Mouse (Mus musculus) layer of hippocampus, postnatal 25 days (tissue): ENCODE measurements around the gene Gnao1. TPM values are rescaled to one million over a fixed set of nuclear protein-coding genes. Genes with fewer than 3 reads are reported as not detected.

Source experiments
- DNase-seq, 2 experiments: peaks; one replicate each; pipeline ENCODE4 v3.0.0; 2022; ENCODE audit warnings: mixed read lengths in 2 of 2, low spot score in 1 of 2; ENCODE audit errors: extremely low spot score in 1 of 2
- total RNA-seq, 2 experiments: library from RNA; stranded (reverse); gene quantifications; 2 replicates each; pipeline ENCODE4 v1.2.3; 2021

Gene Gnao1
- total RNA-seq: 100 to 1,000 TPM; 666 to 729 TPM

- DNase-seq: no peak
Measured at GRCm38 (mm10) chr8:93809686-93810027, at the start of gene Gnao1. Gene Gnao1 (plus strand): TSS chr8:93809966.

GRCm38 (mm10) chr8:93777605-93778004, 32.2 kb upstream of the Gnao1 start:
- no peak for DNase-seq

- DNase-seq: no peak
Measured at GRCm38 (mm10) chr8:93809226-93809625, 540 bp upstream of the Gnao1 start.

GRCm38 (mm10) chr8:93810028-93810858, 477 bp downstream of the Gnao1 start:
- peak; percentile 84 to 87 for DNase-seq

- DNase-seq: no peak
Measured at GRCm38 (mm10) chr8:93810859-93811602, 1.3 kb downstream of the Gnao1 start.

DNA sequence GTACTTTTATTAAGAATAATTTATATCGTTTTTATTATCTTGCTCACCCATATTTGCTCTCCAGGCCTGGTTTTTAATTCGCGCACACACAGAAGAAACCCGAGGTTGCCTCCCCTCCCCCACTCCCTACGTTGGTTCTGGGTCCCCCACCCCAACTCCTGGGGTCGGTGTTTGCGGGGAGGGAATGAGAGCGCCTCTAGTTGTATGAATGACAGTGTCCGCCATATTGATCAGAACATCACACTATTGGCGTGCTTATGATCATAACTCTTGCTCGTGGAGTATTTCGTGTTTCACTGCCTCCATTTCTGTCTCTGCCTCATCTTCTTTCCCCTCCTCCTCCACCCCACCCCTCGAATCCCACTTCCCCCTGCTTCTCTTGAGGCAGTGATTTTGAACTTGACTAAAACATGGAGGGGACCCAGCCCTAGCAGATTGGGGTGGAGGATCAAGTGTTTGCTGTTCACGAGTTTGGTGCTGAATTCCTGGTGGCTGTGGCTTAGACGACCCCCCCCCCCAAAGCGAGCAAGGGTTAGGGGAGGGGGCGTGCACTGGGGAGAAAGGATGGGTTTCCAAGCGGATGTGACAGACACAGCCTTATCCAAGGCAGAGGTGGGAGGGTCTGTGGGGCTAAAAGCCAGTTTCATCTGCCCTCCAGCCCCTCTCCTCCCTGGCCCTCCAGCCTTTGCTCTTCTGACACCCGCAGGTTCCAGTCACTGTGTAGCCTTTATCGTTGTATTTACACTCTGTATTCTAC, 2.1 kb downstream of the Gnao1 start:
- DNase-seq: peak in 1 of 2 experiments; percentile 42

DNA sequence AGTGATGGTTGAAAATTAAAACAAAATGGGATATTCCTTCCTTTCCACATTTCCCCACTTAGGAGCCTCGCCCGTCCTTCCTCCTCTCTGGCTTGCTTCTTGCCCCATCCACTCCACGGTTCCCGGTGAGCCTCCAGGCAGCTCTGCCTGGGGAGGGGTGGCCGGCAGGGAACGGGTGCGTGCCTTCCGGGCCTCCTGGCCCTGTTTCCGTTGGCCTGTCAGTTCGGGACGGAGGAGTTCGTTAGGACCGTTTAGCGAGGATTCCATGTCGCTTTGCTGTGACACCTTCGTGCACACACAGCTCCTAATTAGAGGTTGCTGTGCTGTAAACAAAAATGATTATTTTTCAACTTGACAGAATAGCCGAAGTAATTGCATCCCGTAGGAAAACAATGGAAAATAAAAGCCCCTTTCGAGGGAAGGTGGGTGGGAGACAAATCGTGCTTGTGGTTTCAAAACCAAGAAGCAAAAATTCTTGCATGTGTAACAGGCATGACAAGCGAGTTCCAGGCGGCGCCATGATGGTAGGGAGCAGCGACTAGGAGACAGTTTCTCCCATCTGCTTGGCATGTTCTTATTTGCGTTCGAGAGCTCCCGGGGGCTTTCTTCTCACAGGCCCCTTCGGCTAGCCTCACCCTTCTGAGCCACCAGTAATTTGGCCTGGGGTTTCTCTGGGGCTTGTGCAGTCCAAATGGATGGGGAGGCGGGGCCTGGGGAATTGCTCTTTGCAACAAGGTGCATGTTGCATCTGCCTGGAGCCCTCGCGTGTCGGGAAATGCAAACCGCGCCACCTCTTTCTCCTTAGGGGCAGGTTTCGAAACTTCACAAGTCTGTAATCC, 3.0 kb downstream of the Gnao1 start:
- DNase-seq: peak in 1 of 2 experiments; percentile 61

- peak; percentile 86 to 91 for DNase-seq
Measured at GRCm38 (mm10) chr8:93813405-93813761, 3.6 kb downstream of the Gnao1 start.

- peak in 1 of 2 experiments; percentile 11 for DNase-seq
Measured at GRCm38 (mm10) chr8:93814266-93814665, 4.5 kb downstream of the Gnao1 start.

GRCm38 (mm10) chr8:93816226-93816625, 6.5 kb downstream of the Gnao1 start:
- DNase-seq: peak in 1 of 2 experiments; percentile 5

- peak in 1 of 2 experiments; percentile 2 for DNase-seq
Measured at GRCm38 (mm10) chr8:93817366-93817765, 7.6 kb downstream of the Gnao1 start.

DNA sequence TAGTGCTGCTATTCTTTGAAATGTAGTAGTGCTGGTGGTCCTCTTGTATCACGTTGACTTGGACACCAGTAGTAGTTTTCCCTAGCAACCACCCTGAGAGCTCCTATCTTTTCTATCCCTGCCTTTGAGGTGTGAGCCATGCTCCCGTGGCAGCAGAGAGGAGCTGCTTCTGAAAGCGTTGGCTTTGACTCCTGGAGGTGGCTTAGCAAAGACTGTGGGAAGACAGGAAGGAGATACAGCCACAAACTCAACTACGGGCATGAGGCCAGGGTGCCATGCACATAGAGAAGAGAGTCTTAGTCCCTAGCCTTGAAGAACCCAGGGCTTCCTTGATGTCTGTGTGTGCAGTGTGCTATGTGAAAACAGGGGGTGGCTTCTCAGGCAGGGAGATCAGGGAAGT, 10.2 kb downstream of the Gnao1 start:
- peak in 1 of 2 experiments; percentile 5 for DNase-seq

GRCm38 (mm10) chr8:93821327-93821726, 11.6 kb downstream of the Gnao1 start:
- DNase-seq: peak in 1 of 2 experiments; percentile 4

- DNase-seq: no peak
Measured at GRCm38 (mm10) chr8:93825317-93825716, 15.6 kb downstream of the Gnao1 start.

DNA sequence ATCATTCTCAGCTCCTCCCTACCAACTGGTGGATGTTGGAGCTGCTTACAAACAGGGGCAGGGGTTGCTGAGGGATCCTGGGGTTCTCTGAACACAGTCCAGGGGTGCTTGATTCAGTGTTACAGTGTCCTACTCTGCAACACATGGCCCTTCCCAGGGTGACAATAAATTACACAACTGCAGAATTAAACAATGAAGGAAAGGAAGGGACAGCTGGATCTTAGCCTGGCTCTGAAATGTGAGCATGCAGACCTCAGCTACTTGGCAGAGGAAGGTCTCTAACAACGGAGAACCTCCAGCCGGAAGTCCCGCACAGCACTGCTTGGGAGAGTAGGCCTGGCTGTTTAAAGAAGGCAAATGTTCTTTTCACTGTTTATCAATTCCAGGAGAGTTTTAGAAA, 20.9 kb downstream of the Gnao1 start:
- no peak for DNase-seq

- no peak for DNase-seq
Measured at GRCm38 (mm10) chr8:93835771-93836170, 26.0 kb downstream of the Gnao1 start.

- DNase-seq: no peak
Measured at GRCm38 (mm10) chr8:93839113-93839512, 29.3 kb downstream of the Gnao1 start.

GRCm38 (mm10) chr8:93840486-93840885, 30.7 kb downstream of the Gnao1 start:
- DNase-seq: no peak

- peak in 1 of 2 experiments; percentile 26 for DNase-seq
Measured at GRCm38 (mm10) chr8:93840956-93841752, 31.4 kb downstream of the Gnao1 start.
